Mouse (Mus musculus): ENCODE data around the gene Csnk2b. TPM values are rescaled to one million over a fixed set of nuclear protein-coding genes. Genes with fewer than 3 reads are reported as not detected.
A peak's percentile ranks its signal among the peaks of the same experiment; 100 is the strongest.

Gene Csnk2b
- polyA plus RNA-seq, 1 experiment from 2014 or later: 246 TPM

- H3K27ac ChIP-seq: no peak overlapping the region
- H3K9me3 ChIP-seq: no peaks in the 10 kb centered on the region
- 92% methylated on average over 6 of the region's 6 CpGs for WGBS
- H3K4me3 ChIP-seq: no peak overlapping the region
- peaks cover 92% of the 10 kb centered on the region for H3K36me3 ChIP-seq
- DNase-seq (ENCODE audit: low spot score): no peak
- H3K4me1 ChIP-seq: 0 out of 2 replicates have a peak, but pooled peaks cover 4% of the 10 kb centered on the region
- no peaks in the 10 kb centered on the region for H3K27me3 ChIP-seq (ENCODE audit: insufficient read depth, poor library complexity, severe bottlenecking)
These were observed 20.1 kb upstream of the Csnk2b start for GRCm38 (mm10) chr17:35141971-35142370.

GRCm38 (mm10) chr17:35140490-35140996 is 18.7 kb upstream of the Csnk2b start:
- no peaks in the 10 kb centered on the region for H3K27me3 ChIP-seq (ENCODE audit: insufficient read depth, poor library complexity, severe bottlenecking)
- H3K36me3 ChIP-seq: peaks cover 78% of the 10 kb centered on the region
- peaks cover 12% of the 10 kb centered on the region; the same call in 1 of the 2 replicates for H3K4me1 ChIP-seq
- H3K9me3 ChIP-seq: no peaks in the 10 kb centered on the region
- H3K4me3 ChIP-seq: no peak overlapping the region
- WGBS: 71% methylated on average over 16 of the region's 16 CpGs
- no peak for DNase-seq (ENCODE audit: low spot score)
- H3K27ac ChIP-seq: no peak overlapping the region

- peaks cover 12% of the 10 kb centered on the region; the same call in 1 of the 2 replicates for H3K4me1 ChIP-seq
- peaks cover 65% of the 10 kb centered on the region for H3K36me3 ChIP-seq
- no peaks in the 10 kb centered on the region for H3K9me3 ChIP-seq
- WGBS: 89% methylated on average over 3 of the region's 3 CpGs
- H3K27ac ChIP-seq: no peak overlapping the region
- H3K4me3 ChIP-seq: no peak overlapping the region
- DNase-seq (ENCODE audit: low spot score): no peak
- H3K27me3 ChIP-seq (ENCODE audit: insufficient read depth, poor library complexity, severe bottlenecking): no peaks in the 10 kb centered on the region
These were observed 17.4 kb upstream of the Csnk2b start for GRCm38 (mm10) chr17:35139269-35139668.

- Histone ChIP-seq H3K4me1 (peaks cover 12% of the 10 kb centered on the region; the same call in 1 of the 2 replicates), H3K36me3 (peaks cover 34% of the 10 kb centered on the region), H3K27ac (peak overlapping the region; percentile 99), H3K27me3 (ENCODE audit: insufficient read depth, poor library complexity, severe bottlenecking) (no peaks in the 10 kb centered on the region), H3K4me3 (peak overlapping the region; percentile 84), H3K9me3 (no peaks in the 10 kb centered on the region)
- no peak for DNase-seq (ENCODE audit: low spot score)
- under 1% methylated on average over 42 of the region's 43 CpGs for WGBS
These were observed 13.9 kb upstream of the Csnk2b start for GRCm38 (mm10) chr17:35135591-35136320.

- Histone ChIP-seq H3K9me3 (no peaks in the 10 kb centered on the region), H3K27me3 (ENCODE audit: insufficient read depth, poor library complexity, severe bottlenecking) (no peaks in the 10 kb centered on the region), H3K27ac (peak within 1 kb of the TSS; percentile 99), H3K4me1 (peaks cover 12% of the 10 kb centered on the region; the same call in 1 of the 2 replicates), H3K36me3 (peaks cover 32% of the 10 kb centered on the region), H3K4me3 (peak within 1 kb of the TSS; percentile 84)
- under 1% methylated on average over 66 of the region's 66 CpGs for WGBS
- DNase-seq (ENCODE audit: low spot score): peak; percentile 95
These were observed 13.1 kb upstream of the Csnk2b start, which contains the start of gene Bag6 for GRCm38 (mm10) chr17:35134801-35135590. Gene Bag6, plus strand, starts transcription at chr17:35135178.

- Histone ChIP-seq H3K4me3 (no peak overlapping the region), H3K36me3 (peaks cover 26% of the 10 kb centered on the region), H3K4me1 (peaks cover 19% of the 10 kb centered on the region), H3K27ac (no peak overlapping the region), H3K9me3 (no peaks in the 10 kb centered on the region), H3K27me3 (ENCODE audit: insufficient read depth, poor library complexity, severe bottlenecking) (no peaks in the 10 kb centered on the region)
- no peak for DNase-seq (ENCODE audit: low spot score)
- 88% methylated on average over 7 of the region's 7 CpGs for WGBS
These were observed 11.7 kb upstream of the Csnk2b start for GRCm38 (mm10) chr17:35133517-35133916.

GRCm38 (mm10) chr17:35132174-35132560 is 10.3 kb upstream of the Csnk2b start:
- Histone ChIP-seq H3K27me3 (ENCODE audit: insufficient read depth, poor library complexity, severe bottlenecking) (no peaks in the 10 kb centered on the region), H3K4me3 (no peak overlapping the region), H3K9me3 (no peaks in the 10 kb centered on the region), H3K4me1 (peaks cover 26% of the 10 kb centered on the region), H3K36me3 (peaks cover 27% of the 10 kb centered on the region), H3K27ac (no peak overlapping the region)
- no peak for DNase-seq (ENCODE audit: low spot score)
- 71% methylated on average over 3 of the region's 3 CpGs for WGBS

GRCm38 (mm10) chr17:35131500-35132173 is 9.8 kb upstream of the Csnk2b start, which contains the start of gene Apom:
Gene Apom, minus strand, starts transcription at chr17:35132050.
- H3K27ac ChIP-seq: no peak within 1 kb of the TSS
- H3K4me3 ChIP-seq: no peak within 1 kb of the TSS
- peaks cover 26% of the 10 kb centered on the region for H3K4me1 ChIP-seq
- no peaks in the 10 kb centered on the region for H3K27me3 ChIP-seq (ENCODE audit: insufficient read depth, poor library complexity, severe bottlenecking)
- H3K36me3 ChIP-seq: peaks cover 27% of the 10 kb centered on the region
- no peaks in the 10 kb centered on the region for H3K9me3 ChIP-seq
- no peak for DNase-seq (ENCODE audit: low spot score)
- 77% methylated on average over 15 of the region's 15 CpGs for WGBS

- WGBS: 86% methylated on average over 8 of the region's 8 CpGs
- Histone ChIP-seq H3K36me3 (peaks cover 27% of the 10 kb centered on the region), H3K4me1 (peaks cover 27% of the 10 kb centered on the region), H3K4me3 (no peak overlapping the region), H3K27ac (no peak overlapping the region), H3K9me3 (no peaks in the 10 kb centered on the region), H3K27me3 (ENCODE audit: insufficient read depth, poor library complexity, severe bottlenecking) (no peaks in the 10 kb centered on the region)
- no peak for DNase-seq (ENCODE audit: low spot score)
These were observed 9.2 kb upstream of the Csnk2b start for GRCm38 (mm10) chr17:35131038-35131437.

- peaks cover 38% of the 10 kb centered on the region for H3K36me3 ChIP-seq
- no peak for DNase-seq (ENCODE audit: low spot score)
- WGBS: 65% methylated on average over 11 of the region's 11 CpGs
- H3K4me1 ChIP-seq: peaks cover 36% of the 10 kb centered on the region
- no peaks in the 10 kb centered on the region for H3K27me3 ChIP-seq (ENCODE audit: insufficient read depth, poor library complexity, severe bottlenecking)
- no peaks in the 10 kb centered on the region for H3K9me3 ChIP-seq
- no peak overlapping the region for H3K27ac ChIP-seq
- no peak overlapping the region for H3K4me3 ChIP-seq
These were observed 7.1 kb upstream of the Csnk2b start for GRCm38 (mm10) chr17:35128996-35129395.

- no peak for DNase-seq (ENCODE audit: low spot score)
- Histone ChIP-seq H3K9me3 (no peaks in the 10 kb centered on the region), H3K27ac (peak overlapping the region; percentile 93), H3K36me3 (peaks cover 47% of the 10 kb centered on the region), H3K4me3 (peak overlapping the region; percentile 81), H3K4me1 (peaks cover 43% of the 10 kb centered on the region), H3K27me3 (ENCODE audit: insufficient read depth, poor library complexity, severe bottlenecking) (no peaks in the 10 kb centered on the region)
- WGBS: 70% methylated on average over 13 of the region's 13 CpGs
These were observed 5.2 kb upstream of the Csnk2b start for GRCm38 (mm10) chr17:35127017-35127416.

GRCm38 (mm10) chr17:35126206-35126611 is 4.4 kb upstream of the Csnk2b start, which contains the start of gene D17H6S53E:
Gene D17H6S53E, plus strand, starts transcription at chr17:35126373.
- H3K4me3 ChIP-seq: peak within 1 kb of the TSS; percentile 81
- no peaks in the 10 kb centered on the region for H3K27me3 ChIP-seq (ENCODE audit: insufficient read depth, poor library complexity, severe bottlenecking)
- H3K4me1 ChIP-seq: peaks cover 45% of the 10 kb centered on the region
- H3K9me3 ChIP-seq: no peaks in the 10 kb centered on the region
- H3K36me3 ChIP-seq: peaks cover 47% of the 10 kb centered on the region
- DNase-seq (ENCODE audit: low spot score): peak; percentile 90
- peak within 1 kb of the TSS; percentile 93 for H3K27ac ChIP-seq
- under 1% methylated on average over 36 of the region's 36 CpGs for WGBS

Measured in heart, embryonic 10.5 days (tissue).